Mouse (Mus musculus): ENCODE measurements around the gene Mpz.

GRCm38 (mm10) chr1:171111020-171111780 is 39.3 kb upstream of the Mpz start:
- TF ChIP-seq CTCF (IDR thresholded peaks at IDR 0.05; ENCODE audit: insufficient read depth, low read length) = peak; percentile 83
- TF ChIP-seq POLR2A (IDR thresholded peaks at IDR 0.05; ENCODE audit: borderline replicate concordance, extremely low read depth, low read depth, low read length) = no peak
